Mouse (Mus musculus) liver, adult (tissue): Measurements from ENCODE around the gene Ptpn1.

ENCODE experiments used
- GATA4 ChIP-seq: IDR thresholded peaks from 2 replicates; pipeline ENCODE4 v1.6.1; 2014; ENCODE audit warnings: mild to moderate bottlenecking, low read length; ENCODE audit not compliant: insufficient replicate concordance

The Ptpn1 gene

DNA sequence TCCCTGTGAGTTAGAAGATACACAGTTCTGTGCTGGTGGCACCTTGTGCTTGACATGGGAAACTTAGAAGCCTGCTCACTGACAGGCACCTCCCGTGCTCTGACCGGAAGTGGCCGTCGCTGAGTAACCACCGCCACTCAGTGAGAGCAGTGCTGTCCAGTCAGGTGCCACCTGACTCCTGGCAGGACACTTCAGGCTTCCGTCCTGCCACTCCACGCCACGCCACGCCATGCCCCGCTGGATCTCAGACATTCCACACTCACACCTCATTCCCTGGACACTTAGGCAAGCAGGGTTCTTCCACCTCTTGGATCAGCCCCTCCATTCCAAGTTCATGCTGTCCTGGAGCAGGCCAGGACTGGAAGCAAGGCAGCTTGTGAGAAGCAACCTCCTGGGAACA, 46.4 kb downstream of the Ptpn1 start:
- TF ChIP-seq GATA4, result no peak

DNA sequence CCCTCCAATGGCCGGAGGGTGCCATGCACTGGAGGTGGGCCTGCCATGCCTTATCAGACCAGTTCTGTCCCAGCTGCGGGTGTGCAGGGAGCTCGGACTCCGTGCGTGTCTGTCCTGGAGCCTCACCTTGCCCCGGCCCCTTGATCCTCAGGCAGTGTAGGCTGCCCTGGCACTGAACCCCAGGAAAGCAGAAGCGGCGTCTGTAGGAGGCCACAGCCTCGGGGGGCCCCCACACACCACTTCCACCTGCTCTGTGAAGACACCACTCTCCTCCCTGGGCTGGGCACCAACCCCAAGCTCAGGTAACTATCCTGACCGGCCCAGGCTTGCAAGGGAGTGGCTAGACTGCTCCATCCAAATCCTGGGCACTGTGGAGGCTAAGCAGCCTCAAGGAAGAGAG, 48.5 kb downstream of the Ptpn1 start:
- no peak for TF ChIP-seq GATA4

DNA sequence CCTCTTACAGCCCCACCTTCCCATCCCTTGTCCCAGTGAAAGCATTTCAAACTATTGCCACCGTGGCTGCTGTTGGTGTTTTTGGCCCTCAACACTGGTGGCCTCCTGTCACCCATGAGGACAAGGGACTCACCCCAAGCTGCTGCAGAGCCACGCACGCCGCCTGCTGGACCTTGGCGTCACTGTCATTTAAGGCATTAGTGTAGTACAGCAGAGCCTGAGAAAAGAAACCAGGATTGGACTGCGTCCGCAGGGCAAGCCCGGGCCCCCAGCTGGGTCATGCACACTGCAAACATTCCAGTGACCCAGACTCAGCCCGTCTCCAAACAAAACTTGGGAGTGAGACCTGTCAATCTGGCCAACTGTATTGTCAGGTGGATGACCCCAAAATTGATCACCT, 50.8 kb downstream of the Ptpn1 start:
- no peak for TF ChIP-seq GATA4

DNA sequence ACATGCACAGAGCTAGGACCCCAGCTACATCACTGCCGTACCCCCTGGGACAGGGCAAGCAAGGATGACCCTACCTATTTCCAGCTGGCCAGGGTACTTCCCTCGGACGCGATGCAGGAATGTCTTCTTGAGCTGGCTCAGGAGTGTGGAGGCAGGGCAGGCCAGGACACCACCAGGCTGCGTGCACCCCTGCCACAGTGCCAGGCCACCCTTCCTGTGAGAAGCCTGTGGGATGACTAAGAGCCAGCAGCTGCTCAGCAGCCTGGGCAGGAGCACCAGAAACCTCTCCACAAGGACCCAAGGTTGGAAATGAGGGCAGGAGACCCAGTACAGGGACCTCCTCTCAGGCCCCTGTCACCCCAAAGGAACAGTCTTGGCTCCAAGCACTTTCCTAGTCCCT, 52.5 kb downstream of the Ptpn1 start:
- TF ChIP-seq GATA4, result no peak

DNA sequence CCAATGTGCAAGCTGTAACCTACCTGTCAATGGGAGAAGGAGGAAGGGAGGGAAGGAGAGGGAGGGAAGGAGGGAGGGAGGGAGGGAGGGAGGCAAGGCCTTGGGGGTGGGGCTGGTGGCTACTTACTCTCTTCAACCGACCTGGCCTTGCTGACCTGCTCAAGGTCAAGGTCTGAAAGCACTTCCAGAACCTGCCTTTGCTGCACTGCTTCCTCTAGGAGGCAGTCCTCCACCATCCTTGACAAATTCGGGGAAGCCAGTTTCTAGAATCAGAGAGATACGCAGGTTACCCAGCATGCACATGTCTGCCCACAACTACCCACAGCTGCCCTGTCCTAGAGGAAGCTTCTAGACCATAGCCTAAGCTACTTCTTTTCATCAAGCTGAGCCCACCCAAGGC, 53.1 kb downstream of the Ptpn1 start:
- TF ChIP-seq GATA4, result no peak

DNA sequence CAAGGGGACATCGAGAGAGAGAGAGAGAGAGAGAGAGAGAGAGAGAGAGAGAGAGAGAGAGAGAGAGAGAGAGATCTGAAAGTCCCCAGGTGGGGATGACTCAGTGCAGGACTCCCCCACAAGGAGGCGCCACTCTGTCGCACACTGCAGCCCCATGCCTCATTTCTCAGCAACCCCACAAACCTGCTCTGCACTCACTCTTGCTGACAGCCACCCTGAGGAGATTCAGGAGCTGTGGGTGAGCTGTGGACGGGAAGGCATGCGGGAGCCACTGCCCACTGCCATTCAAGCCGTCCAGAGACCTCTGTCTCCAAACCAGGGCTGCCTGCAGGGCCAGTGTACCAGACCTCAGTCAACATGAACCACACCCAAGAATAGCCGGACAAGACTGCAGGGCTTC, 54.9 kb downstream of the Ptpn1 start:
- no peak for TF ChIP-seq GATA4

DNA sequence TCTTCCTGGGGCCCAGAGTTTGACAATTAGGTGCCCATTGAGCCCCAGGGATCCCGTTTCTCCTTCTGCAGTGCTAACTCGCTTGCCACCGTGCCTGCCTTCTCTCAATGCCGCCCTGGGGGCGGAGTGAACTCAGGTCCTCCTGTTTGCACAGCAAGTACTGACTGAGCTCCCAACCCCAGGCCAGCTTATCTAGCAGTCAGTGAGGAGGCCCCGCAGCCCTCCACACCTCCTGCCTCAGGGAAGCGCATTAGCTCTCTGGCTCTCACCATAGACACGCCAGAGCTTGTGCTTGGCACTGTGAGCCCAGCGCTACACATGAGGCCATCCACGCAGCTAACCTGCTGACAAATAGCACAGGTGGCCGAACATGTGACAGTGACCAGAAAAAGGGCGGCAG, 55.8 kb downstream of the Ptpn1 start:
- no peak for TF ChIP-seq GATA4

DNA sequence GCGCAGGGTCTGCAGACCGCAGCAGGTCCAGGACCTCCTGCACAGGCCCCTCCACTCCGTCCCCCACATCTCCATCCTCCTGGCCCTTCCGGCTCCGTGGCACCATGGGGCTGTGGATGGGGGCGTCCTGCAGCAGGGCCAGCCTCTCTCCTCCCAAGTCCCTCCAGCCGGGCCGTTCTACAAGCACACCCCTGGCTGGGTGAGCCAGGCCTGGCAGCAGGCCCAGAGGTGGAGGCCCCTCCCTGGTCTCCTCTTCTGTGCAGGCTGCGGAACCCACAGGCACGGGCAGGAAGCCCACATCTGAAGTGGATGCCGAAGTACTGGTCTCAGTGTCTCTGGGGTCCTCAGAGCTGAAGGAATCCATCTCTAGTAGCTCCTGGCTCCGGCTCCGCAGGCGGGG, 57.5 kb downstream of the Ptpn1 start:
- no peak for TF ChIP-seq GATA4

DNA sequence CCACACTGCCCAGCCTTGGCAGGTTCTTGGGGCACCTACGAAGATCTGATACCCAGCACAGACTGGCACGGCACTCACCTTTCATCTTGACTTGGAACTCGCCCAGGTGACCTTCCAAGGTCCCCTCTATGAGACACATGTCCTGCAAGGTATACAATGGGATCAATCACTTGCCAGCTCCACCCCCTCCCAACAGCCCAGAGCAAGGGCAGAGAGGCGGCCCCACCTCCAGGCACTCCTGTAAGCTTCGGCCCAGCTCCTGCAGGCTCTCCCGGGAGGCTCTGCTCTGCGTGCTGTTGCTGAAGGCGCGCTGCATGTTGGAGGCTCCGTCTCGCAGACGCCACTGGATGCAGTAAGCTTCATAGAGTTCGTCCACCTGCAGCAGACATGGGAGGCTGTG, 61.4 kb downstream of the Ptpn1 start:
- no peak for TF ChIP-seq GATA4

DNA sequence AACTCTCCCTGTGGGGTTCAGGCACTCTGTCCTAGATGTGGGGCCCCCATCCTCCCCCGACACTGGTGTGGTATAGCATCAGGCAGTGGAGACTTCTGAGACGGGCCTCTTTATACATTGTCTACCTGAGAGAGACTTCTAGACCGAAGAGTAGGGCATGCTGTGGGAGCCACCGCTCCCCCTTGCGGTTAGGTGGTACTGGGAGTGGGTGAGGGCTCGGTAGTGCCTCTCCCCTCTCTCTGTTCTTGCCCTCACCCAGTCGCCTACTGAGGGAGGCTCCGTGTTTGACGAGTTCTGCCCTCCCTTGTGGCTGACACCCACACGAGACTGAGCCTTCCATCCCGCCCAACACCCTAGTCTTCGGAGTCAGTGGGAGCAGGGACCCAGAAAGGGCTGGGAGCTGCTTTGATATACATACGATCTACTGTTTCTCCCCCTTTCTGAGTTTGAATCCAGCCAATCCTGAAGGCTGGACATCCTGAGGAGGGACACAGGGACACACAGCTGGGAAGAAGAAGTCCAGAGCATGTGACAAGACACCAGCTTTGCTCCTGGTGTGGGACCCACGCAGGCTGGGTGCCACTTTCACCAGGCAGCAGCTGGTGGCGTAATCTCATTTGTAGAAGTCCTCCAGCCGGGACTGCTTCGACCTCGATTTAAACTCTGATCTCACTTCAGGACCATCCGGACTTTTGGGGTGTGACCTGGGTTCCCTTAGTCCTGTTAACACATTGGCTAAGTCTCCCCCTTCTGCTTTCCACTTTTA, 64.2 kb downstream of the Ptpn1 start:
- no peak for TF ChIP-seq GATA4

DNA sequence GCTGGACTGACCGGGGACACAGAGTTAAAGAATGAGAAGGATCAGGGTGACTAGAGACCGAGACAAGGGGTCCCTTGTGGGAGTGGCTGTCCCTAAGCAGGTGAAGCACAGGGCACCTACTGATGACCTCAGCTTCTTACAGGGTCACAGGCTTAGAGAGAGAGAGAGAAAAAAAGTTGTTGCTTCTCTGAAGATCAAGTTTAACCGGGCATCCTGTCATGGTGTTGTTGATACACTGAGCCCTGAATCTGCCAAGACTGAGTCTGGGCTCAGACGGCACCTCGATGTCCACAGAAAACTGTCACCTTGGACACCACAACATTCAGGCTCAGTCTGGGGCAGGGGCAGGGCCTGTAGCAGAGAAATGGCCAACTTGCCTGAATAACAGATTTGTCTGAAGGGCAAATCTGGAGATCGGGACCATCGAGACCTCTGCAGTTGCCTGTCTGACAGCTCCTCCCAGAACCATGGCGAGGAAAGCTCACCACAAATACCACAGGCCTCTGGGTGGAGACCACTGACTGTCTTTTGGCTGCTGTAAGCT, 64.9 kb downstream of the Ptpn1 start:
- TF ChIP-seq GATA4, result no peak

DNA sequence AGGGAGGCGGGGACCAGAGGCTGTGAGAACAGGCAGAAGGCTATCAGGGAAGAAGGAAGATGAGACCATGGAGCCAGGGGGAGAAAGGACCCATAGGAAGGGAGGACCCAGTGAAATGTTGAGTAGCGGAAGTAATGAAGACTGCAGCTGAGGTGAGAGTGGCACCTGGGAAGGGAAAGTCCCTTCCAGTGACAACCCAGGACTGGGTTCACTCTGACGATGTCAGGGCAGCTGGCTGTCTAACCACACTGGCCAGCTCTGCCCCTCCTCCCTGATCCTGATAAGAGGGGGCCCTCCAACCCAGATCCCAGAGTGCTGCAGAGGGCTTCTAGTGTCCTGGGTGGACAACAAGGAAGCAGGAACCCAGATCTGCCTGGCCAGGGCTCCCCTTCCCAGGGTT, 65.7 kb downstream of the Ptpn1 start:
- no peak for TF ChIP-seq GATA4

DNA sequence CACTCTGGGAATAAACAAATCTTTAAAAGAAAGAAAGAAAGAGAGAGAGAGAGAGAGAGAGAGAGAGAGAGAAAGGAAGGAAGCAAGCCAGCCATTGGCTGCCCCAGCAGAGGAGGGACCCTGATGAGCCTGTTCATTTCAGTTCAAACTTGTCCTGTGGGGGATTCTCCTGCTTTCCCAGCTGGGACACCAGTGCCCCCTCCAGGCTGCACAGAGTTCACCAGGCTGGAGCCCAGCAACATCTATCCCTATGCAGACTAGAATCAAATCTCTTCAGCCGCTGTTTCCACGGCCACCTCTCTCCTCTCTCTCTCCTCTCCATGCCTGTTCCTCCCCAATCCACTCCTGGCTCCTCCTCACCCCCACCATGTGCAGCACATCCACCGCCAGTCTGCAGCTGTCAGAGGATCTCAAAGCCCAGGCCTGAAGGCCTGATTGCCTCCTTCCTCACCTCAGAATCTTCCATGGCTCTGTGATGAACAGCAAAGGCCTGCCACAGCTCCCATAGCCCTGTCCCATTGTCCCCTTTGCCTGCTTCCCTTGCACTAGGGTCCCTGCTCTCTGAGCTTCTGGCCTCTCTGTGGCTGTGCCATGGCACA, 67.4 kb downstream of the Ptpn1 start:
- no peak for TF ChIP-seq GATA4

DNA sequence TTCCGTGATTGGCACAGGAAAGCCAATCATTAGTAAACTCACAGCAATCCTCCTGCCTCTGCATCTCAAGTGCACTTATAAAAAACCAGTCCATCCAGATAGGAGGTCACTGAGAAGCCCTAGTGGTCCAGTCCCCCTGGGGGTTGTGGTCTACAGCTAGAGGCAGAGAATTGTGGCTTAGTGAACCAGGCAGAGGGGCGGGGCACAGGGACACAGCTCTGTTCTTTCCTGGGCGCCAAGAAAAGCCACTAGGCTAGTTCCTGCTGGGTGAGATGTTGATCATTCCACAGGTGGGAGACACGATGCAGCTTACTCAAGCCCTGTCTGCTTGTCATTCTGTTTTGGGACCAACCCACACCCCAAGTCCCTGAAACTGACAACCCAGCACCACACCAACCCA, 70.3 kb downstream of the Ptpn1 start:
- no peak for TF ChIP-seq GATA4

DNA sequence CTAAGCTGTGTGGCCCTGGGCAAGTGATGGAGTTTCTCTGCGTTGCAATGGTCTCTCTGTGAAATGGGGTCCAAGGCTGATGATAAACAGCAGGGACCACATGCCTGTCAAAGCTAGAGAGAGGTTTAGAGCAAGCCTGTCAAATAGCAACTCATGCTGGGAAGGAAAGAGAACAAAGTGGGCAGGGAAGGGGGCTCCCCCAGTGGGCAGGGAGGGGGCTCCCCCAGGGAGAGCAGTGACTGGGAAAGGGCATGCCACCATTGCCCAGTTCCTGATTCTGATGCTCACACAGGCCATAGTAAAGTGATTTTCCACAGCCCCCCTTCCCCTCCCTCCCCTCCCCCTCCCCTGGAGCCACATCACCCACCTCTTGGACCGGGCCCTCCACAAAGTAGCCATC, 71.0 kb downstream of the Ptpn1 start:
- TF ChIP-seq GATA4, result no peak

DNA sequence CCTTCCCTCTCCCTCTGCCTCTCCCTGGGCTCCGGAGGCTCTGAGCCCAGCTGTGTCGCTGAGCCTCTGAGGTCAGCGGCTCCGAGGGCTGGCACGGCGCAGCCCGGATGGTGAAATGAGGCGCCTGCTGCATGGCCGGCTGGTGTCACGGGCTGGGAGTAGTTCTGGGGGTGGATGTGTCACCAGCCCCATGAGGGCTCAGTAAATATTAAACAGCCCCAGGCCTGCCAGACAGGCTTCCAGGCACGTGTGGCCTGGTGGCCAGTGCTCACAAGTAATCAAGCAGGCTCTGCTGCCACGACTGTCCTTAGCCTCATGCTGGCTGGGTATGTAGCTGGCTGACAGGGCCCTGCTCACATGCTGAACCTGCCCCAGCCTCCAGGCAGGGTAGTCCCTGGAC, 71.6 kb downstream of the Ptpn1 start:
- no peak for TF ChIP-seq GATA4

DNA sequence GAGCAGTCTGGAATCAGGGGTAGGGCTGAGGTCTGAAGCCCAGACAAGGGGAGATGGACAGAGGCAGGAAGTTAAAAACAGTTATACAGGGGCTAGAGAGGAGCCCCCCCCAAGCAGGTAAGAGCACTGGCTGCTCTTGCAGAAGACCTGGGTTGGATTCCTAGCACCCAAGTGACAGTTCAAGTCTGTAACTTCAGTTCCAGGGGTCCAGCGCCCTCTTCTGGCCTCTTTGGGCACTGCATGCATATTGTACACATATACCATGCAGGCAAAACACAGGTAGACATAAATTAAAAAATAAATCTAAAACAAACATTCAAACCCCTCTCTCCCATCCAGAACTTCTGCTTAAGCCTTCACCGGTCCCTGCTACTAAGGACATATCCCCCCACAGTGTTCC, 72.5 kb downstream of the Ptpn1 start:
- no peak for TF ChIP-seq GATA4
